Mouse (Mus musculus) gastrocnemius, adult 2 months (tissue): Measurements from ENCODE around the gene Cacna1a. TPM values are rescaled to one million over a fixed set of nuclear protein-coding genes. Genes with fewer than 3 reads are reported as not detected.
"Not testable (repeated sequence)": the region's sequence is repeated elsewhere in the genome, so short reads cannot be mapped to it uniquely, and the experiment has no call there.

Experiments
- DNase-seq: peaks from one replicate; pipeline ENCODE4 v3.0.0; 2022
- H3K27ac ChIP-seq: fragments of 200-600 bp; 2 replicates; pipeline ENCODE4 v1.8.1; 2022; ENCODE audit warnings: mild to moderate bottlenecking
- H3K4me3 ChIP-seq: fragments of 200-600 bp; 2 replicates; pipeline ENCODE4 v1.8.1; 2022; ENCODE audit warnings: mild to moderate bottlenecking, moderate library complexity
- CTCF ChIP-seq: fragments of 200-600 bp; IDR thresholded peaks from 2 replicates; pipeline ENCODE4 v1.8.1; 2022; ENCODE audit warnings: antibody characterized with exemption, mild to moderate bottlenecking, moderate library complexity
- intact Hi-C: fragments of 180-260 bp; cut with DNase I; formaldehyde crosslinking; loops from one replicate; pipeline ENCODE4 v1.15.1; 2025
- total RNA-seq, 2 experiments: library from RNA; stranded (reverse); gene quantifications; 2 replicates each; pipeline ENCODE4 v1.2.3; 2021

Gene Cacna1a
- total RNA-seq, 2 experiments from 2014 or later, result 4.7 to 6.1 TPM

- no peak overlapping the region for H3K4me3 ChIP-seq
- intact Hi-C loops, result loop anchor here (10.0 kb wide), 1 partner anchor 306 kb away; the partner anchor contains the start of gene Junb
- no peak for TF ChIP-seq CTCF
- DNase-seq, result no peak
- H3K27ac ChIP-seq, result no peak overlapping the region
Observed at GRCm38 (mm10) chr8:84668731-84669485, 280.7 kb downstream of the Cacna1a start.

GRCm38 (mm10) chr8:84670295-84671006, 282.2 kb downstream of the Cacna1a start:
- intact Hi-C loops, H3K4me3 ChIP-seq, H3K27ac ChIP-seq, DNase-seq: not testable (repeated sequence)

GRCm38 (mm10) chr8:84677305-84677704, 289.1 kb downstream of the Cacna1a start:
- TF ChIP-seq CTCF, result no peak
- intact Hi-C loops, result no loop called here
- no peak for DNase-seq
- Histone ChIP-seq H3K4me3 (no peak overlapping the region), H3K27ac (no peak overlapping the region)

- TF ChIP-seq CTCF, result no peak
- no peak for DNase-seq
- intact Hi-C loops, result no loop called here
- H3K4me3 ChIP-seq, result no peak overlapping the region
- no peak overlapping the region for H3K27ac ChIP-seq
Observed at GRCm38 (mm10) chr8:84681476-84681875, 293.2 kb downstream of the Cacna1a start.

GRCm38 (mm10) chr8:84682257-84682656, 294.0 kb downstream of the Cacna1a start:
- no peak for DNase-seq
- H3K4me3 ChIP-seq, result no peak overlapping the region
- no peak for TF ChIP-seq CTCF
- H3K27ac ChIP-seq, result no peak overlapping the region
- intact Hi-C loops, result no loop called here

- no peak overlapping the region for H3K4me3 ChIP-seq
Observed at GRCm38 (mm10) chr8:84684537-84684936, 296.3 kb downstream of the Cacna1a start.

GRCm38 (mm10) chr8:84686191-84687002, 298.2 kb downstream of the Cacna1a start, which contains the start of gene Trmt1:
Trmt1 (plus strand) TSS chr8:84686307.
- intact Hi-C loops, result no loop called here
- no peak for TF ChIP-seq CTCF
- H3K4me3 ChIP-seq, result peak within 1 kb of the TSS; percentile 92
- DNase-seq, result no peak
- H3K27ac ChIP-seq, result peak within 1 kb of the TSS; percentile 83

More at GRCm38 (mm10) chr8:84684537-84684936, 296.3 kb downstream of the Cacna1a start:
- no peak overlapping the region for H3K27ac ChIP-seq
- DNase-seq, result no peak
- no peak for TF ChIP-seq CTCF
- intact Hi-C loops, result no loop called here

- peak overlapping the region; percentile 83 for H3K27ac ChIP-seq
- intact Hi-C loops, result no loop called here
- no peak for TF ChIP-seq CTCF
- peak overlapping the region; percentile 92 for H3K4me3 ChIP-seq
- no peak for DNase-seq
Observed at GRCm38 (mm10) chr8:84687003-84687704, 298.9 kb downstream of the Cacna1a start.

GRCm38 (mm10) chr8:84687705-84688100, 299.5 kb downstream of the Cacna1a start, which contains the start of gene Nacc1:
Nacc1 (minus strand) TSS chr8:84687862.
- Histone ChIP-seq H3K4me3 (peak within 1 kb of the TSS; percentile 92), H3K27ac (peak within 1 kb of the TSS; percentile 83)
- TF ChIP-seq CTCF, result peak; percentile 35
- peak; percentile 94 for DNase-seq
- intact Hi-C loops, result no loop called here

GRCm38 (mm10) chr8:84689091-84689915, 301.1 kb downstream of the Cacna1a start:
- H3K4me3 ChIP-seq, result peak overlapping the region; percentile 92
- DNase-seq, result peak; percentile 90
- intact Hi-C loops, result no loop called here
- TF ChIP-seq CTCF, result no peak
- H3K27ac ChIP-seq, result peak overlapping the region; percentile 83

Other genes with a start within 250 kb of the Cacna1a start
- 10 to 100 TPM; 16.8 to 18.6 TPM for gene Cc2d1a, start 240.5 kb upstream of the Cacna1a start, total RNA-seq
- under 1 TPM; 0.28 to 0.50 TPM for gene 4930432K21Rik, start 240.4 kb upstream of the Cacna1a start, total RNA-seq
- not detected for gene Nanos3, start 203.2 kb upstream of the Cacna1a start, total RNA-seq
- gene Zswim4, start 151.4 kb upstream of the Cacna1a start, total RNA-seq, result 1 to 10 TPM; 5.2 to 8.6 TPM
- 100 to 1,000 TPM; 187 to 222 TPM for gene D8Ertd738e, start 138.7 kb upstream of the Cacna1a start, total RNA-seq
- gene Mri1, start 131.1 kb upstream of the Cacna1a start, total RNA-seq, result 10 to 100 TPM; 14.0 to 15.9 TPM
- gene Ccdc130, start 118.1 kb upstream of the Cacna1a start, total RNA-seq, result 1 to 10 TPM; 7.7 to 9.1 TPM